Mouse (Mus musculus): ENCODE results near the gene Edem3.

The Edem3 gene

DNA sequence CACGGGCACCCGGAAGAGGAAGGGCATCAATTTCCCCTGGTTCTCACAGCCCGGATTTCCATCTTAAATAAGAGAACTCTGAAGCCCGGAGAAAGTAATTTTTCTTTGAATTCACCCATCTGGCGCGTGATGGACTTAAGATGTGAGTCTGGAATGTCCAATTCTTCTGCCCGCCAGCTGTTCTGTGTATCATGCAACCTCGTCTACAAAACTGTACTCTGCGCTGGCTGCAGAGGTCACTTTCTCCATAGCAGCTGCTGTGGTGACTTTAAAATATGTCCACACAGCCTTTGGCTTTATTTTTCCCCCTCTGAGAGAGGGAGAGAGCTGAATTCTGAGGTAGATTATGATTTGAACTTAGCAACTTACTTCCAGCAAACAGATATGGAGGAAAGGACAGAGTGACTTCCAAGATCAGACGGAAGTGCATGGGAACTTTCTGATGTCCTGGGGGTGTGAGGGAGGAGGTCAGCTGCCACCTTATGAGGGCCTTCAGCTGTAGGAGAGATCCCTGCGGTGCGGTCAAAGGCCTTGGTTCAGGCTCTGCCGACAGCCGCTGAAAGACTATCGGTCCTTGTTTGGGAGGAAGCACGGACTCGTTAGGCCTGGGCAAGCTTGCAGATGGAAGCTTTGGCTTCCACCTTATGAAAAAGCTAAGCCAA, 108.1 kb downstream of the Edem3 start:
- TF ChIP-seq GATA4 (IDR thresholded peaks at IDR 0.05; ENCODE audit: insufficient replicate concordance, low read length) = no peak

GRCm38 (mm10) chr1:151863797-151864147, 108.6 kb downstream of the Edem3 start:
- TF ChIP-seq GATA4 (IDR thresholded peaks at IDR 0.05; ENCODE audit: insufficient replicate concordance, low read length) = no peak

- no peak for TF ChIP-seq GATA4 (IDR thresholded peaks at IDR 0.05; ENCODE audit: insufficient replicate concordance, low read length)
These were observed 109.2 kb downstream of the Edem3 start for GRCm38 (mm10) chr1:151864326-151864725.

All from liver, adult (tissue).